Mouse (Mus musculus) heart, postnatal 0 days (tissue): ENCODE data around the gene Sall4.

Experiments used
- CTCF ChIP-seq: IDR thresholded peaks from 2 replicates; pipeline ENCODE4 v1.5.1; 2016; ENCODE audit warnings: antibody characterized with exemption, control low read depth, low read depth
- EP300 ChIP-seq: IDR thresholded peaks from 2 replicates; pipeline ENCODE4 v1.6.1; 2016; ENCODE audit warnings: antibody characterized with exemption, low read depth

- TF ChIP-seq CTCF (no peak), EP300 (no peak)
Measured at GRCm38 (mm10) chr2:168707766-168708165, 60.0 kb downstream of the Sall4 start.
